Mouse (Mus musculus): ENCODE measurements around the gene Mfsd11.
A peak's percentile ranks its signal among the peaks of the same experiment; 100 is the strongest.

DNA sequence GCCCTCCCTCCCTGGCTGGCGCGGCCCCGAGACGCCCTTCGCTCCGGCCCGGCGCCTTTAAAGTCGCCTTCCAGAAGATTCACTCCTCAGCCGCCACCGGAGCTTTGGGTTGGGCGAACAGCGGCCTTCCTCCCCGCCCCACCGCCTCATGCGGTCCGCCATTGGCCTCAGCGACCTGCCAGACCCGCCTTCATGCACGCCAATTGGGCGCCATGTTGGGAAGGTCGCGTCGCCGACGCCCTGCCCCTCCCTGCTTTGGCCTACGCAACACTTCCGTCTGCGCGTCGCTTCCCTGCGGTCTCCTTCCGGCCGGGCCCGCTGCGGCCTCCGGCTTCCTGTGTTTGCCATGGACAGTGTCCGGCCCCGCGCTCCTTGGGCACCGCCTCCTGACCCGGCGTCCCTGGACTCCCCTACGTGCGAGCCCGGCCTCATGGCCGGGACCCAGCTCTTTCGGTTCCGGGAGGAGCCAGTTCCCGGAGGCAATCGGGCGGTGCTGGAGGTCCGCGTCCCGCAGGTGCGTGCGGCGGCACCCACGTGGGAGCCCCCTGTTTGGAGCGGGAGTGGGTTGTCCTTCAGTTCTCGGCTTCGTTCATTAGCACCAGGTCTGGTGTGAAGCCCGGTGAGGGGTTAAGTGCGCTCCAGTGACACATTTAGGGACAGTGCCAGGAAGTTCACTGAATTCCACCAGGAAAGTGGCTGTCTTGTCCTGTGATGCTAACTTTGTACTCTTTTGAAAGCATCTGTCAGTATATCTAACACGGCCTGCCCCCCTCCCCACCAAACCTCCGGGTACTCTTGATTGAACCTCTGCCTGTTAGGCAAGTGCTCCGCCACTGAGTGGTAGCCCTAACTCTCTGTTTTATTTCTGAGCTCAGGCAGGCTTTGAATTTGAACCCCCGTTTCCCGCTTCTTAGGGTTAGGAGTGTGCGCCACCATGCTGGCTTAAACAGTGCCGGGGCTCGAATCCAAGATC is 8.7 kb upstream of the Mfsd11 start, which contains the start of the genes Mettl23 and Jmjd6:
- TF ChIP-seq POLR2A (IDR thresholded peaks at IDR 0.05; ENCODE audit: control insufficient read depth in 1 of 2, insufficient read depth in 1 of 2, low read depth in 1 of 2, low read length in 2 of 2, poor library complexity in 1 of 2), result peak; percentile 59 to 86
- 0 out of 6 replicates have a peak, but pooled peaks of 1 of the 3 experiments have one; percentile 1 for TF ChIP-seq CTCF (IDR thresholded peaks at IDR 0.05 in 2 of 3, conservative IDR thresholded peaks at IDR 0.05 in 1 of 3; ENCODE audit: control insufficient read depth in 1 of 3, insufficient read depth in 1 of 3, low read depth in 2 of 3, low read length in 3 of 3, poor library complexity in 1 of 3, severe bottlenecking in 1 of 3)
